Mouse (Mus musculus) thymus, adult 2 months (tissue): ENCODE data around the gene Frat1.

Experiments
- CTCF ChIP-seq: fragments of 200-500 bp; IDR thresholded peaks from 2 replicates; pipeline ENCODE4 v1.5.1; 2012; ENCODE audit warnings: mild to moderate bottlenecking, control low read depth, low read length, moderate library complexity, borderline replicate concordance; ENCODE audit not compliant: control insufficient read depth, poor library complexity, insufficient read depth; ENCODE audit errors: extremely low read depth
- POLR2A ChIP-seq: fragments of 200-500 bp; IDR thresholded peaks from 2 replicates; pipeline ENCODE4 v1.6.1; 2012; ENCODE audit warnings: mild to moderate bottlenecking, low read length, control low read depth, moderate library complexity; ENCODE audit not compliant: control insufficient read depth, poor library complexity, insufficient read depth; ENCODE audit errors: extremely low read depth

DNA sequence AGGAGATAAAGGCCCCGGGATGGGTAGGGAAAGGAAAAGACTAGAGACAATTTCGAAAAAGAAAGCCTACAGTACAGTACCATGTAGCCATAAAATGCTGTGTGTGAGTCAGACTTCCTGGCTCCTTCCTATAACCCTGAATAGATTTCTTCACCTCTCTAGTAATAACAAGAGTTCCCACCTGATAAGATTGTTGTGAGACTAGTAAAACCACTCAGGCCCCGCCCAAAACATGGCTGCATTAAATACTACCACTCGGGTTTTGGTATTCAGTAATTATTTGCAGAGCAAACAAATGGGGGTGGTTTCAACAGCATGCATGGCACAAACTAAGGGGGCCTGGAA lies 8.1 kb downstream of the Frat1 start:
- no peak for TF ChIP-seq CTCF
- no peak for TF ChIP-seq POLR2A
